Mouse (Mus musculus): ENCODE results near the gene Agpat3. TPM values are rescaled to one million over a fixed set of nuclear protein-coding genes. Genes with fewer than 3 reads are reported as not detected.

Agpat3 gene
- polyA plus RNA-seq, 1 experiment from 2014 or later = 46.1 TPM

GRCm38 (mm10) chr10:78348211-78348610, 4.1 kb downstream of the Agpat3 start:
- Histone ChIP-seq H3K4me3 (no peak overlapping the region), H3K9me3 (replicated peaks) (no peaks in the 10 kb centered on the region), H3K9ac (no peak overlapping the region), H3K27me3 (replicated peaks) (no peaks in the 10 kb centered on the region), H3K4me1 (replicated peaks) (peaks cover 23% of the 10 kb centered on the region), H3K27ac (ENCODE audit: poor library complexity, severe bottlenecking) (no peak overlapping the region), H3K36me3 (no peaks in the 10 kb centered on the region), H3K4me2 (no peak overlapping the region)
- ATAC-seq (ENCODE audit: insufficient number of reproducible peaks, low FRiP score) = no peak
- 79% methylated on average over 5 of the region's 5 CpGs for WGBS

GRCm38 (mm10) chr10:78347486-78347885, 4.8 kb downstream of the Agpat3 start:
- H3K36me3 ChIP-seq = 0 out of 2 replicates have a peak, but pooled peaks cover 4% of the 10 kb centered on the region
- H3K9ac ChIP-seq = no peak overlapping the region
- peaks cover 17% of the 10 kb centered on the region for H3K4me1 ChIP-seq (replicated peaks)
- H3K4me2 ChIP-seq = no peak overlapping the region
- no peak overlapping the region for H3K27ac ChIP-seq (ENCODE audit: poor library complexity, severe bottlenecking)
- no peaks in the 10 kb centered on the region for H3K9me3 ChIP-seq (replicated peaks)
- no peak for ATAC-seq (ENCODE audit: insufficient number of reproducible peaks, low FRiP score)
- no peaks in the 10 kb centered on the region for H3K27me3 ChIP-seq (replicated peaks)
- 68% methylated on average over 6 of the region's 6 CpGs for WGBS
- no peak overlapping the region for H3K4me3 ChIP-seq

DNA sequence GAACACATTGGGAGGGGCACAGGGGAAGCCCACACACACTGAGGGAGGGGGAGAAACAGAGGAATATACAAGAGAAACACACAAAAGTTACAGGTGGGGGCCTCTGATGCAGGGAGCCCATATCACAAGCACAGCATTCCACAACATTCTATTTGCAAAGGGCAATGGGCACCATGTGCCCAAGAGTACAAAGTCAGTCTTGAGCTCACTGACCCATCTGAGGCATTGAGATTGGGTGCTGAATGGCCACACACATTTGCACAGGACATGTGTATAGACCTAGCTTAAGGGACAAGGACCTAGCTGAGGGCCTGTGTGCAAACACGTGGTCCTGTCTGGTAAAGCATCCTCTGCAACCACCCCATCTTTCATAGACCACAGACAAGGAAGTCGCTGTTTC, 6.8 kb downstream of the Agpat3 start:
- H3K9me3 ChIP-seq (replicated peaks) = no peaks in the 10 kb centered on the region

DNA sequence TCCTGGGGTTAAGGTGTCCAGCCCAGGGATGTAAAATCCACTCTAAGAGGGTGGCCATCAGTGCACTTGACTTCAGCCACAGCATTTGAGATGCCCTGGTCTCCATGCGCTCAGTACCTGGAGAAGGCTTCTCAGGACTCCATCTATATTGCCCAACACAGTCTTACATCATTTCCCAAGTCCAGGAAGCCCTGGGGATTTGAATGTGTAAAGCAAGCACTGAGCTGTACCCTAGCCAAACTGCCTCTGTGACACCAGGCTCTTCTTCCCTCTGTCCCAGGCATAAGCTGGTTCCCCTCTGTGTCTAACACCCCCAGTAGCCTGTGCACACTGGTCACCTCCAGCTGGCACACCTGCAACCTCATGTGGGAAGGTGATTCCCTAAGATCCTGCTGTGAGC, 10.2 kb downstream of the Agpat3 start:
- 92% methylated on average over 1 of the region's 1 CpGs for WGBS
- 0 out of 2 replicates have a peak, but pooled peaks cover 10% of the 10 kb centered on the region for H3K36me3 ChIP-seq
- no peak for ATAC-seq (ENCODE audit: insufficient number of reproducible peaks, low FRiP score)

More for the DNA sequence above, 6.8 kb downstream of the Agpat3 start:
- no peak overlapping the region for H3K27ac ChIP-seq (ENCODE audit: poor library complexity, severe bottlenecking)
- no peak overlapping the region for H3K4me2 ChIP-seq
- WGBS = 84% methylated on average over 2 of the region's 2 CpGs
- ATAC-seq (ENCODE audit: insufficient number of reproducible peaks, low FRiP score) = no peak
- H3K4me3 ChIP-seq = no peak overlapping the region
- H3K4me1 ChIP-seq (replicated peaks) = peaks cover 9% of the 10 kb centered on the region
- no peak overlapping the region for H3K9ac ChIP-seq
- H3K27me3 ChIP-seq (replicated peaks) = no peaks in the 10 kb centered on the region
- 0 out of 2 replicates have a peak, but pooled peaks cover 4% of the 10 kb centered on the region for H3K36me3 ChIP-seq

DNA sequence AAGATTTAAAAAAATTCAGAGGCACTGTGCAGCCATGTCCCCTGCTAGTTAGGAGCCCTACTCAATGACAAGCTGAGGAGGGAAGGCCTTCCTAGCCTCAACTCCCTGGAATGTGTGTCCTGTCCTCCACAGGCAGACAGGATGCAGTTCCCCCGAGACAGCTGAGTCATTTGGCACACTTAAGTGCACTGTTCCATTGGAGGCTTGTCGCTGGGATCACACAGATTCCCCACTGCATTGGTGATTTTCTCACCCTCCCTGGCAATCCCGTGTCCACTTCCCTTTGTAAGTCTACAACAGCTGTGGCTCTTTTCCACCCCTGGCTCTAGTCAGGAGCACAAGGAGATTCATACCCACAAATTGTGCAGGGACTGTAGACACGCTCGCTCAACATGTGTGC, 14.1 kb downstream of the Agpat3 start:
- peaks cover 19% of the 10 kb centered on the region for H3K4me1 ChIP-seq (replicated peaks)
- H3K36me3 ChIP-seq = 0 out of 2 replicates have a peak, but pooled peaks cover 10% of the 10 kb centered on the region
- ATAC-seq (ENCODE audit: insufficient number of reproducible peaks, low FRiP score) = peak; percentile 41; the same call in 1 of the 2 replicates
- no peak overlapping the region for H3K4me3 ChIP-seq
- no peak overlapping the region for H3K4me2 ChIP-seq
- H3K27ac ChIP-seq (ENCODE audit: poor library complexity, severe bottlenecking) = peak overlapping the region; percentile 50
- no peak overlapping the region for H3K9ac ChIP-seq
- no peaks in the 10 kb centered on the region for H3K27me3 ChIP-seq (replicated peaks)
- 40% methylated on average over 5 of the region's 5 CpGs for WGBS
- no peaks in the 10 kb centered on the region for H3K9me3 ChIP-seq (replicated peaks)

More for the DNA sequence above, 10.2 kb downstream of the Agpat3 start:
- Histone ChIP-seq H3K27ac (ENCODE audit: poor library complexity, severe bottlenecking) (no peak overlapping the region), H3K27me3 (replicated peaks) (no peaks in the 10 kb centered on the region), H3K4me2 (no peak overlapping the region), H3K9me3 (replicated peaks) (no peaks in the 10 kb centered on the region), H3K4me1 (replicated peaks) (peaks cover 15% of the 10 kb centered on the region), H3K9ac (no peak overlapping the region), H3K4me3 (no peak overlapping the region)

- H3K4me1 ChIP-seq (replicated peaks) = peaks cover 21% of the 10 kb centered on the region
- 79% methylated on average over 6 of the region's 6 CpGs for WGBS
- no peak overlapping the region for H3K4me2 ChIP-seq
- H3K4me3 ChIP-seq = no peak overlapping the region
- H3K9me3 ChIP-seq (replicated peaks) = no peaks in the 10 kb centered on the region
- H3K9ac ChIP-seq = no peak overlapping the region
- H3K27me3 ChIP-seq (replicated peaks) = no peaks in the 10 kb centered on the region
- H3K27ac ChIP-seq (ENCODE audit: poor library complexity, severe bottlenecking) = no peak overlapping the region
- no peak for ATAC-seq (ENCODE audit: insufficient number of reproducible peaks, low FRiP score)
- H3K36me3 ChIP-seq = 0 out of 2 replicates have a peak, but pooled peaks cover 5% of the 10 kb centered on the region
Observed at GRCm38 (mm10) chr10:78334923-78335561, 17.2 kb downstream of the Agpat3 start.

DNA sequence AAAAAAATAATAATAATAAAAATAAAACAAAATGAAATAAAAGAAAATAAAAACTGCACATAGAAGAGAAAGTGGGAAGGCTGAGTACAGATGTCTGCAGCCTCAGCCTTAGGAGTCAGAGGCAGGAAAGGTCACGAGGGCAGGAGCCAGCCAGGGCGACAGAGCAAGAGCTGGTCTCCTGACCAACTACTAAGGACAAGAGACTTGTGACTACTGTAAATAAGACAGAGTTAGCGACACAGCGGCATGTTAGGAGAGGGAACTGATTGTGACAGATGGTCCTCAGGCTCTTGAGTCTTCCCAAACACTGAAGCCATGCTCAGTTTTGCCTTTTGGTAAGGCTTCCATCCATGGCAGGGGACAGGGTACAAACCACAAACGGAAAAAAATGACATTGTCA, 20.7 kb downstream of the Agpat3 start:
- Histone ChIP-seq H3K4me2 (no peak overlapping the region), H3K9me3 (replicated peaks) (no peaks in the 10 kb centered on the region), H3K27me3 (replicated peaks) (no peaks in the 10 kb centered on the region), H3K4me3 (no peak overlapping the region), H3K27ac (ENCODE audit: poor library complexity, severe bottlenecking) (no peak overlapping the region), H3K4me1 (replicated peaks) (peaks cover 19% of the 10 kb centered on the region), H3K9ac (no peak overlapping the region), H3K36me3 (peaks cover 15% of the 10 kb centered on the region)
- no peak for ATAC-seq (ENCODE audit: insufficient number of reproducible peaks, low FRiP score)
- 81% methylated on average over 5 of the region's 5 CpGs for WGBS

GRCm38 (mm10) chr10:78329305-78329704, 23.0 kb downstream of the Agpat3 start:
- 0 out of 2 replicates have a peak, but pooled peaks have one; percentile 33 for ATAC-seq (ENCODE audit: insufficient number of reproducible peaks, low FRiP score)
- Histone ChIP-seq H3K4me3 (no peak overlapping the region), H3K9ac (no peak overlapping the region), H3K36me3 (peaks cover 23% of the 10 kb centered on the region), H3K9me3 (replicated peaks) (no peaks in the 10 kb centered on the region), H3K27ac (ENCODE audit: poor library complexity, severe bottlenecking) (no peak overlapping the region), H3K4me2 (no peak overlapping the region), H3K4me1 (replicated peaks) (peaks cover 20% of the 10 kb centered on the region), H3K27me3 (replicated peaks) (no peaks in the 10 kb centered on the region)
- WGBS = 71% methylated on average over 5 of the region's 5 CpGs

GRCm38 (mm10) chr10:78328011-78328575, 24.2 kb downstream of the Agpat3 start:
- H3K9me3 ChIP-seq (replicated peaks) = no peaks in the 10 kb centered on the region
- H3K9ac ChIP-seq = no peak overlapping the region
- H3K27ac ChIP-seq (ENCODE audit: poor library complexity, severe bottlenecking) = no peak overlapping the region
- WGBS = 88% methylated on average over 2 of the region's 2 CpGs
- H3K27me3 ChIP-seq (replicated peaks) = no peaks in the 10 kb centered on the region
- ATAC-seq (ENCODE audit: insufficient number of reproducible peaks, low FRiP score) = no peak
- H3K4me1 ChIP-seq (replicated peaks) = peaks cover 23% of the 10 kb centered on the region
- no peak overlapping the region for H3K4me2 ChIP-seq
- H3K36me3 ChIP-seq = peaks cover 23% of the 10 kb centered on the region
- H3K4me3 ChIP-seq = no peak overlapping the region

- H3K4me1 ChIP-seq (replicated peaks) = peaks cover 26% of the 10 kb centered on the region
- H3K4me3 ChIP-seq = no peak overlapping the region
- 71% methylated on average over 8 of the region's 8 CpGs for WGBS
- H3K27ac ChIP-seq (ENCODE audit: poor library complexity, severe bottlenecking) = no peak overlapping the region
- no peak overlapping the region for H3K4me2 ChIP-seq
- H3K9ac ChIP-seq = no peak overlapping the region
- H3K27me3 ChIP-seq (replicated peaks) = no peaks in the 10 kb centered on the region
- no peak for ATAC-seq (ENCODE audit: insufficient number of reproducible peaks, low FRiP score)
- H3K9me3 ChIP-seq (replicated peaks) = no peaks in the 10 kb centered on the region
- peaks cover 23% of the 10 kb centered on the region for H3K36me3 ChIP-seq
Observed at GRCm38 (mm10) chr10:78325916-78326647, 26.2 kb downstream of the Agpat3 start.

DNA sequence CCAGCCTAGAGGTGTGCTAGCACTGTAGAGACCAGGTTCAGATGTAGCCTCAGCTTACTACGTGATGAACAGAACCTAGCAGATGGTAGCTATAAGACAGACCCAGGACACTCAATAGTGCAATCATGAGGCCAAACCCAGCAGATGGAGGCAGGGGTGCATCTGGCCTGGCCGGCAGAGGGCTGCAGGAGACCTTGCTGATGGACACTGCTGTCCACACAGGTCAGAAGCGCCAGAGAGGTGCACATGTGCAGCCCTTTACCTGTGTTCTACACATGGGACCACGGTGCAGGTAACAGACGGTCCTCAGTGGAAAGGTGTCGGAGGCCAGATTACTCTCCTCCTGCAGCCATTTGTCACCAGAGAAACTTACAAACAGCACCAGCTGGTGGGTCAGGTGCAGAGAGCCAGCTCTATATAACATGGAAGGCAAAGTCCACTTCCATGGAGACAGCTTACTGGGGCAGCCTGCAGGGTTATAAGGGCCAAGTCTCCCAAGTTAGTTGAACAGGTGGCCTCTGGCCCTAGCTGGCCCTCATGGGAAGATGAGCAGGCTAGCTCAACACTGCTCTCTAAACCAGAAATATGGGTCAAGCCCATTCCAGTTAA, 27.6 kb downstream of the Agpat3 start:
- Histone ChIP-seq H3K9me3 (replicated peaks) (no peaks in the 10 kb centered on the region), H3K27me3 (replicated peaks) (no peaks in the 10 kb centered on the region), H3K9ac (no peak overlapping the region), H3K4me2 (no peak overlapping the region), H3K27ac (ENCODE audit: poor library complexity, severe bottlenecking) (no peak overlapping the region), H3K36me3 (peaks cover 23% of the 10 kb centered on the region), H3K4me3 (no peak overlapping the region), H3K4me1 (replicated peaks) (peaks cover 24% of the 10 kb centered on the region)
- WGBS = 84% methylated on average over 6 of the region's 6 CpGs
- ATAC-seq (ENCODE audit: insufficient number of reproducible peaks, low FRiP score) = no peak
